Mouse (Mus musculus) lung, postnatal 0 days (tissue): Measurements from ENCODE around the gene Psmc6. TPM values are rescaled to one million over a fixed set of nuclear protein-coding genes. Genes with fewer than 3 reads are reported as not detected.

Source experiments
- ATAC-seq: fragments of 200-750 bp; cut with Nextera tagmentation; 2 replicates; pipeline ENCODE4 v1.8.0; 2017; ENCODE audit warnings: moderate library complexity
- DNase-seq: peaks from one replicate; pipeline ENCODE4 v3.0.0-alpha.2; 2016; ENCODE audit warnings: low spot score
- H3K27ac ChIP-seq: fragments of 300-500 bp; sonication (generic); 2 replicates; pipeline ENCODE4 v1.5.1; 2014; ENCODE audit warnings: antibody characterized with exemption, mild to moderate bottlenecking, low read length, mixed read lengths
- H3K27me3 ChIP-seq: fragments of 300-500 bp; sonication (generic); replicated peaks from 2 replicates; pipeline ENCODE4 v1.6.1; 2014; ENCODE audit warnings: low read length, mixed read lengths; ENCODE audit not compliant: insufficient read depth
- H3K36me3 ChIP-seq: fragments of 300-500 bp; sonication (generic); 2 replicates; pipeline ENCODE4 v1.6.1; 2014; ENCODE audit warnings: low read length, mixed read lengths; ENCODE audit not compliant: insufficient read depth
- H3K4me1 ChIP-seq: fragments of 300-500 bp; sonication (generic); 2 replicates; pipeline ENCODE4 v1.6.1; 2014; ENCODE audit warnings: antibody characterized with exemption, low read depth, low read length, mixed read lengths; ENCODE audit not compliant: insufficient read depth
- H3K4me2 ChIP-seq: fragments of 300-500 bp; sonication (generic); replicated peaks from 2 replicates; pipeline ENCODE4 v1.6.1; 2014; ENCODE audit warnings: low read depth, mild to moderate bottlenecking, low read length, moderate library complexity, mixed read lengths
- H3K4me3 ChIP-seq: fragments of 300-500 bp; sonication (generic); 2 replicates; pipeline ENCODE4 v1.5.1; 2014; ENCODE audit warnings: low read depth, low read length
- H3K9ac ChIP-seq: fragments of 300-500 bp; sonication (generic); replicated peaks from 2 replicates; pipeline ENCODE4 v1.6.1; 2014; ENCODE audit warnings: low read depth, mild to moderate bottlenecking
- H3K9me3 ChIP-seq: fragments of 300-500 bp; sonication (generic); 2 replicates; pipeline ENCODE4 v1.6.1; 2016; ENCODE audit warnings: low read length, mixed read lengths
- CTCF ChIP-seq: IDR thresholded peaks from 2 replicates; pipeline ENCODE4 v1.5.1; 2016; ENCODE audit warnings: antibody characterized with exemption, mild to moderate bottlenecking
- EP300 ChIP-seq: IDR thresholded peaks from 2 replicates; pipeline ENCODE4 v1.6.1; 2016; ENCODE audit warnings: antibody characterized with exemption, mild to moderate bottlenecking, control low read depth
- WGBS: fragments of 180-500 bp; shearing (Covaris S2); extraction: QIAGEN DNeasy Blood & Tissue Kit; methylation state at CpG from one replicate; pipeline ENCODE4 v1.1.7; 2014; 5-methylcytosine and 5-hydroxymethylcytosine counted together
- polyA plus RNA-seq: library from polyadenylated mRNA; unstranded; fragments of >200 nt; fragmentation: Nextera tagmentation; extraction: Ambion mirVana; gene quantifications from 2 replicates; pipeline ENCODE4 v1.2.1, GENCODE M21; 2015

Gene Psmc6
- polyA plus RNA-seq, 1 experiment from 2014 or later, result 82.1 TPM

DNA sequence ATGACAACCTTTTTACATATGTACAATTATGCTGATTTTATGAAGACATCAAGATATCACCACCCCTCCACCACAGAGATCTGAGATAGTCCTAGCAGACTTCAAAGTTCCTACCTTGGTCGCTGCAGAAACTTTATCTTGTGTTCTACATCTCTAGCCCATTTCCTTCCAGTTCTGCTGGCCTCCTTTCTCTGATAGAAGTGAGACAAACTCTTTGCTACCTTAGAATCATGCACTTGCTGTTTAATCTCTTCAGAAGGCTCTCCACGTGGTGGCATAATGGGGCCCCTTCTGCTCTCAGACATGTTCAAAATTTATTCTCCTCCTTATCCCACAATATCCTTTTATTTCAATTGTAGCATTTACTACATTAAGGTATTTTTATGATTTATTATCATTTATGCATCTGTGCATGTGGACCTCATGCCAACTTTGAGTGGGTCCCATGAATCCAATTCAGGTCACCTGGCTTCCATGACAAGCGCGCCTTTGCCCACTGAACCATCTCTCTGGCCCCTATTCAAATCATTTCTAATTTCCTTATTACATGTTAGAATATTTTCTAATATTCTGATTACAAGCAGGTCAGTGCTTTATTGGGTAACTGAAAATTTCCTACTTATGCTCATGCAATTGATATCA is 1.4 kb upstream of the Psmc6 start:
- Histone ChIP-seq H3K36me3 (peaks cover 5% of the 10 kb centered on the region; the same call in 1 of the 2 replicates), H3K4me3 (no peak overlapping the region), H3K27me3 (no peaks in the 10 kb centered on the region), H3K4me2 (no peak overlapping the region), H3K9ac (no peak overlapping the region), H3K27ac (no peak overlapping the region), H3K4me1 (no peaks in the 10 kb centered on the region), H3K9me3 (no peaks in the 10 kb centered on the region)
- no peak for DNase-seq
- TF ChIP-seq CTCF (no peak), EP300 (no peak)
- 85% methylated on average over 4 of the region's 4 CpGs for WGBS
- ATAC-seq, result no peak

DNA sequence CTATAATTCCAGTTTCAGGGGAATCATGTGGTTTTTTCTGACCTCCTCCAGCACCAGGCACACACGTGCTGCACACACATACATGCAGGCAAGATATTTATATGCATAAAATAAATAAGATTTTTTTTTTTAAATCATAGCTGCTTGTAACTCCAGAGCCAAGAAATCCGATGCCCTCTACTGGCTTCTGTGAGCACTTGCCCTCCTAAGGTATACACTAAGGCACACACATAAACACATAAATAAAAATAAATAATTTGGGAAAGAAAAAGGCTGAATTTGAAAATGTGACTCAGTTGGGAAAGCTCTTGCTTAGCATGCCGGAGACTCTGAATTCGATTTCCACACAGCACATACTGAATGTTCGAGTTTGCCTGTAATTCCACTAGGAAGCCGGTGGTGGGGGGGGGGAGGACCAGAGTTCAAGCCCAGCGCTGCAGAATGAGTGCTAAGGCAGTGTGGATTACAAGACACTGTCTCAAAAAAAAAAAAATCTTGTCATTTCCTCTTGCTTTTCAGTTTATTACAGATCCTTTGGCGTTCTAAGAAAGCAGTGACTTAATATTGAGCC is 485 bp upstream of the Psmc6 start:
- no peaks in the 10 kb centered on the region for H3K27me3 ChIP-seq
- H3K4me2 ChIP-seq, result peak overlapping the region; percentile 52
- H3K27ac ChIP-seq, result no peak overlapping the region
- no peaks in the 10 kb centered on the region for H3K4me1 ChIP-seq
- ATAC-seq, result peak; percentile 2; the same call in 1 of the 2 replicates
- H3K4me3 ChIP-seq, result peak overlapping the region; percentile 71
- peak; percentile 49 for DNase-seq
- WGBS, result 12% methylated on average over 8 of the region's 8 CpGs
- no peak overlapping the region for H3K9ac ChIP-seq
- no peaks in the 10 kb centered on the region for H3K9me3 ChIP-seq
- H3K36me3 ChIP-seq, result peaks cover 5% of the 10 kb centered on the region; the same call in 1 of the 2 replicates
- TF ChIP-seq EP300 (no peak), CTCF (no peak)

DNA sequence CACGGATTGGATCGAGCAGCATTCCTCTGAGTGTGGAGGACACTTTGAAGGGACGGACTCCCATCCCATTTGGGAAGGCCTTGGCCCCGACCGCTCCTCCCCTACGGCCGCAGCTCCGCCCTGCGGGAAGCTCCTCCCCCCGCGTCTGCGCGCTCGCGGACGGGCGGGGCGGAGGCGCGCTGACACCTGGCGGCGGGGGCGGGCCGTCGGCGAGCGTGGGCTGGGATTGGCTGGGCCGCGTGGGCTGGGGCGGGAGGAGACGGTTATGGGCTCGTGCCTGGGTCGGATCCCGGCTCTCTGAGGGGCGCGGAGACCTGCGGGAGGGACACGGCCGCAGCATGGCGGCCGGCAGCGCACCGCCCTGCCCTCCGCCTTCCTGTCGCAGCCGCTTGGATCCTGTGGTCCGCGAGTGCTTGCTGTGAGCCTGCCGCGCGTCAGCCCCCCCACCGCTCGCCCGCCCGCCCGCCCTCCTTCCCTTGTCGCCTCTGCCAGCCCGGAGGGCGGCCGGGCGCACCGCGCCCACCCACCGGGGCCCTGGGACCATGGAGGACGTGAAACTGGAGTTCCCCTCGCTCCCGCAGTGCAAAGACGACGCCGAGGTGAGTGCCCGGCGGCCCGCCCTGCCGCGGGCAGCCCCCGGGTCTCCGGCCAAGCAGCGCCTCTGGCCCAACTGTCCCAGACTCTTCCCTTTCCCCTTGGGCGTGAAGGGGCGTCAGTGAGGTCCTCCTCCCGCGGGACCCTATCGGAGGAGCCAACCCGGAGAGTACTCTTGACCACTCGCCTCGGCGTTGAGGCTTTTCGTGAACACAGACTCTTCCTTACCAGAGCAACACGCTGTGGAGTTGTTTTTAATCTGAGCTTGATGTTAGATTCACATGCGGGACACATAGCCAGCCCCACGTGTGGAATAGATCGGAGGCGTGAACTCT is 21.6 kb downstream of the Psmc6 start, which contains the start of gene Styx:
Gene Styx (plus strand): TSS at position 163 of the 929 bp plus-strand sequence.
- Histone ChIP-seq H3K27me3 (no peaks in the 10 kb centered on the region), H3K4me1 (peaks cover 4% of the 10 kb centered on the region; the same call in 1 of the 2 replicates), H3K9me3 (no peaks in the 10 kb centered on the region), H3K27ac (peak within 1 kb of the TSS; percentile 78), H3K36me3 (peaks cover 13% of the 10 kb centered on the region; the same call in 1 of the 2 replicates), H3K9ac (peak within 1 kb of the TSS; percentile 79), H3K4me2 (peak within 1 kb of the TSS; percentile 79), H3K4me3 (peak within 1 kb of the TSS; percentile 76)
- TF ChIP-seq CTCF, result peak; percentile 12; the same call in 1 of the 2 replicates
- no peak for TF ChIP-seq EP300
- ATAC-seq (peak; percentile 99), DNase-seq (peak; percentile 97)
- under 1% methylated on average over 59 of the region's 93 CpGs for WGBS

DNA sequence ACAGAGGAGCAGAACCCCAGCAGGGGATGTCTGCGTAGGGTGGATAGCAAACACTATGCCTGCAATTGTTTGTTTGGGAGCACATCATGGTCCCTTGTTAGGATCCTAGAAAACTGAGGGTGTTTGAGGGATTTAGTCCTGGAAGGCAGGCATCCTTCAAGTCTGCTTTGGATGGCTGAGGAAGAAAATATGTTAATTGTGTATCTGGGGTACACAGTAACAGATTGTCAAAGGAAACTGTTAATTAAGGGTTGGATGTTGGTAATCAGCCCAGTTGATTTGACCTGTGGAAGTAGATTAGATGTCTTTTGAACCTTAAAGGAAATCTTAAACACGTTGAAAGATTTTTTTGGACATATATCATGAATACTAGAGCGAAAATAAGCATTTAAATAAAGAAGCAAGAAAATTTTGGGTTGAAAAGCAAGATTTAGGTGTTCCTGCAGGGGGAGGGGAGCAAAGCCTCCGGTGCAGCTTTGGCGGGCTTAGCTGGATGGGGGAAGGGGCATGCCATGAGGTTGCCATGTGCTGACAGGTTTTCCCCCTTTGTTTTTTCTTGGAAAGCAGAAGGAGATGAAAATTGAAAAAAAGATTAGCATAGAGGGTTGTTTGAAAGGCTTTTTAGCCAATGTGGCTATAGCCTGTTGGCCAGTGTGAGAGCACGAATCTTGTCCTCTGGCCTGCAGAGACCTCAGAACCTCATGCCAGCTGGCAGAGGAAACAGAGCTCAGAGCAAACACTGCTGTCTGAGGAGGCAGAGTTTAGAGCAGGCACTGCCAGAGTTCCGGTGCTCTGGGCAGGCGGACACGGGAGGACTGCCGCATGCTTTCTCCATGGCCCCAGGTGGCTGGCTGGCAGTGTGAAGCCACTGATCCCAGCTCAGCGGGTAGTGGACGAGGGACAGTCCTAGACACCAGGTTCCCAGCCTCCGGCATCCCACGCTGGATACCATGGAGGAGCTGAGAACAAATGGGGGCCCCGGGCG is 34.9 kb downstream of the Psmc6 start:
- no peak for DNase-seq
- whole genome bisulfite sequencing, result 83% methylated on average over 16 of the region's 16 CpGs
- no peak overlapping the region for H3K4me3 ChIP-seq
- no peaks in the 10 kb centered on the region for H3K4me1 ChIP-seq
- peaks cover under 1% of the 10 kb centered on the region; the same call in 1 of the 2 replicates for H3K36me3 ChIP-seq
- H3K9me3 ChIP-seq, result no peaks in the 10 kb centered on the region
- H3K4me2 ChIP-seq, result no peak overlapping the region
- H3K27ac ChIP-seq, result no peak overlapping the region
- no peak overlapping the region for H3K9ac ChIP-seq
- TF ChIP-seq EP300 (no peak), CTCF (no peak)
- no peaks in the 10 kb centered on the region for H3K27me3 ChIP-seq
- ATAC-seq, result no peak

DNA sequence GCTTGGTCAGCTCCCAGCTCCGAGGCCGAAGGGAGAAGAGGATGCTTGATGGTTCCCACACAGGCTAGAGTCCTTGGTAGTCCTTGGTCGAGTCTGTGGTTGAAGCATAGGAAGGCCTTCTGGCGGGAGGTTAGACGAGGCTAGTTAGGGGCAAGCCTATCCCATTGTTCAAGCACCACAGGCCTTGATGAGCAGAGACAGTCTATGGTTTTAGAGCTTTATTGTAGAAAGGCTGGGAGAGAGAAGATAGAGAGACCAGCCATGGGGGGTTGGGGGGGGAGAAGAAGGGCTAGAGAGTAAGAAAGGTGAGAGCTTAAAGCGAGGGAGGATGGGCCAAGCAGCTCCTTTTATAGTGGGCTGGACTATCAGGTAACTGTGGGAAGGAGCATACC is 35.6 kb downstream of the Psmc6 start:
- Histone ChIP-seq H3K4me2 (no peak overlapping the region), H3K9me3 (no peaks in the 10 kb centered on the region), H3K4me1 (no peaks in the 10 kb centered on the region), H3K27me3 (no peaks in the 10 kb centered on the region), H3K9ac (no peak overlapping the region), H3K4me3 (no peak overlapping the region), H3K36me3 (peaks cover 7% of the 10 kb centered on the region; the same call in 1 of the 2 replicates), H3K27ac (no peak overlapping the region)
- WGBS, result 93% methylated on average over 6 of the region's 6 CpGs
- no peak for DNase-seq
- TF ChIP-seq EP300 (no peak), CTCF (no peak)
- no peak for ATAC-seq
